Mouse (Mus musculus) adrenal gland, adult 8-10 months (tissue): ENCODE data around the gene Emc9. TPM values are rescaled to one million over a fixed set of nuclear protein-coding genes. Genes with fewer than 3 reads are reported as not detected.

Source experiments
- DNase-seq: peaks from one replicate; pipeline ENCODE4 v3.0.0; 2022
- total RNA-seq, 4 experiments: library from RNA; stranded (reverse); gene quantifications; 2 replicates each; pipeline ENCODE4 v1.2.4; 2022

The Emc9 gene
- total RNA-seq, 4 experiments from 2014 or later = 47.3 to 50.6 (median 49.7) TPM

GRCm38 (mm10) chr14:55590748-55591330 is 5.7 kb upstream of the Emc9 start, which contains the start of gene Psme2:
Gene Psme2, minus strand, starts transcription at chr14:55591113.
- DNase-seq = peak; percentile 97

DNA sequence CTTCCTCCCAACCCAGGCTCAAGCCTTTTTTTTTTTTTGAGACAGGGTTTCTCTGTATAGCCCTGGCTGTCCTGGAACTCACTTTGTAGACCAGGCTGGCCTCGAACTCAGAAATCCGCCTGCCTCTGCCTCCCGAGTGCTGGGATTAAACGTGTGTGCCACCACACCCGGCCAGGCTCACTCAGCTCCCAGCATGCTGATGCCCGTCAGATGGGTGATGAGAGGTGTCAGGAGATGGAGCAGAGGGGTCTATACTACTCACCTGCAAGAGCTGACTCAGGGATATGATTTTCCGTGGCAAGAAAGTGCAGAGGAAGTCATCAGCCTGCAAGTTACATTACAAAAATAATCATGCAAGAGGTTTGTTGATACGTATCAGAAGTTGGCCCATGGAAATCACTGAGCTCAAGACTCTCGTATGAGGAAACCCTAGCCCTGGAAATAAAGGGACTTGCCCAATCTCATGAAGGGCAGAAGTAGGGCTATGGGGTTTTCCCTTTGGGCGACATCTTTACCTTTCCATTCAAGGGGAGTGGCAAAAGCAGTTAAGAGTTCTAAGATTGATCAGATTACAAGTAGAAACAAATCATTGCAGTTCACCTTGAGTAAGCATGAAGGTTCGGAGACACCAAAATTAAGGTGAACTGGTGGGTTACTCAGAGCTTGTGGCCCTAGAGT is 4.8 kb upstream of the Emc9 start:
- DNase-seq = no peak

DNA sequence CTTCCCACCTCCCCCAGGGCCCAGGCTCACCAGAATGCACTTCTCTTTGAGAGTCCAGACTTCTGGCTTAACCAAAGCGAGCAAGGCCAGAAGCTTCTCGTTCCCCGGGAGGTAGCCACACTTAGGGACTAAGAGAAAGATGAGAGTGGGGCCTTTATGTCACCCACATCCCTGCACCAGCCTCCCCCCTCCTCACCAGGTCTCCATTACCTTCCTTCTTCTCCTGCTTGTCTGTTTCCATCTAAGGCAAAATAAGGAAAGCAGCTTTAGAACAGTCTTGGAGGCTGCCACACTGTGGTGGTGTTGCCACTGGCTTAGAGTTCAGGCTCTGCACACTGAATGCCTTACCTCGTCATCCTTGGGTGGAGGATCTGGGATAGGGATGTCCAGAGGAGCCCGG is 4.2 kb upstream of the Emc9 start:
- no peak for DNase-seq

GRCm38 (mm10) chr14:55586149-55586548 is 1.0 kb upstream of the Emc9 start:
- no peak for DNase-seq

GRCm38 (mm10) chr14:55585566-55585960 is 461 bp upstream of the Emc9 start:
- DNase-seq = no peak

GRCm38 (mm10) chr14:55584303-55584701 is 800 bp downstream of the Emc9 start:
- no peak for DNase-seq

DNA sequence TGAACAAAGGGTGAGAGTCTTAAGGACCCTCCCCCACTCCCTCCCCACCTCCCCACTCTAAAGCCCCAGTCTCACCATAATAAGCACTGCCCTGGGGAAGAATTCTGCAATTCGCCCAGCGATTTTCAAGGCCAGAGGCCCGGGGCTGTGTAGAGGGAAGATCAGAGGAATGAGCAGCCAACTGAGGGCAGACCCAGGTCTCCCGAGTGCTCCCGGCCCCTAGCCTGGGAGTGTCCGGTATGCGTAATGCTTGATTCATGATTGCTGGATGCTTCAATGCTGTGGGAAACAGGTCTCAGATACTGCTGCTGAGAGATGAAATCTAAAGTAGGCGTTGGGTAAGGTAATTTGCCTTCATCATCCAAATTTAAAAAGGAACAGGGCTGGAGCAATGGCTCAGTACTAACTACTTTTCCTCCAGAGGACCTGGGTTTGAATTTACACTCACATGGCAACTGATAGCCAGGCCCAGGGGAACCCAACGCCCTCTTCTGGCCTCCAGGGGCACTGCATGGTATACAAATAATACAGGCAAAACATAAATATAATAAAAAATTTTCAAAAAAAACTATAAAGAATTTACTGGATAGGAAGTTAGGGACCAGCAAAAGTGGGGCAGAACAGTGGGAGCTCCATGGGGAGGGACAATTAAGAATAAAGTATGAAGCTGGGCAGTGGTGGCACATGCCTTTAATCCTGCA is 3.0 kb downstream of the Emc9 start:
- no peak for DNase-seq

- no peak for DNase-seq
Measured at GRCm38 (mm10) chr14:55580731-55581130, 4.4 kb downstream of the Emc9 start.

DNA sequence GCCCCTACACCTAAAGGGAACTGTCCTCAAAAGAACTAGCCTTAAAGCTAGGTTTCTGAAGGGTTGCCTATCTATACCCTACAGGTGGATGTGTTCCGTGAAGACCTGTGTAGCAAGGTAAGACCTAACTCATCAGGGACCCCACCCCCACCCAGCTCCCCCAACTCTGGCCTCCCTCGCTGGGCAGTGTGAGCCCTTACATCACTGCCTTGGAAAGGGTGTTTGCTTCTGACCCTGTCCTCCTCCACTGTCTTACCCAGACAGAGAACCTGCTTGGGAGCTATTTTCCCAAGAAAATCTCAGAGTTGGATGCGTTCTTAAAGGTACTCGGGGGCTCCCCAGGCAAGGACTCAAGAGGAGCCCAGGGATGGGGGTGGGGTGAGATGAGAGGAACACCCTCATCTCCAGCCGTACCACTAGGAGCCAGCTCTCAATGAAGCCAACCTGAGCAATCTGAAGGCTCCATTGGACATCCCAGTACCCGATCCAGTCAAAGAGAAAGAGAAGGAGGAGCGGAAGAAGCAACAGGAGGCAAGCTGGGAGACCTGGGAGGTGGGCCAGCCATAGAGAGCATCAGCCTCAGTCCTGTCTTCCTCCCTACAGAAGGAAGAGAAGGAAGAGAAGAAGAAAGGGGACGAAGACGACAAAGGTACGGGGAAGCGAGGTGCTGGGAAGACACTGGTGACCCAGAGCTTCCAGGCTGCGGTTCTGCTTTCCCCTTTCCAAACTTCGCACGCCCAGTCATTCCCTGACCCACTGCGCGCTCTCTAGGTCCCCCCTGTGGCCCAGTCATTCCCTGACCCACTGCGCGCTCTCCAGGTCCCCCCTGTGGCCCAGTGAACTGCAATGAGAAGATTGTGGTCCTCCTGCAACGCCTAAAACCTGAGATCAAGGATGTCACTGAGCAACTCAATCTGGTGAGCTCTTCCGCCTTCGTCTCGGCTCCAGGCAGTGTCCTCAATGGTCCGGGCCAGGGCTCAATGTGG is 5.3 kb downstream of the Emc9 start:
- no peak for DNase-seq

DNA sequence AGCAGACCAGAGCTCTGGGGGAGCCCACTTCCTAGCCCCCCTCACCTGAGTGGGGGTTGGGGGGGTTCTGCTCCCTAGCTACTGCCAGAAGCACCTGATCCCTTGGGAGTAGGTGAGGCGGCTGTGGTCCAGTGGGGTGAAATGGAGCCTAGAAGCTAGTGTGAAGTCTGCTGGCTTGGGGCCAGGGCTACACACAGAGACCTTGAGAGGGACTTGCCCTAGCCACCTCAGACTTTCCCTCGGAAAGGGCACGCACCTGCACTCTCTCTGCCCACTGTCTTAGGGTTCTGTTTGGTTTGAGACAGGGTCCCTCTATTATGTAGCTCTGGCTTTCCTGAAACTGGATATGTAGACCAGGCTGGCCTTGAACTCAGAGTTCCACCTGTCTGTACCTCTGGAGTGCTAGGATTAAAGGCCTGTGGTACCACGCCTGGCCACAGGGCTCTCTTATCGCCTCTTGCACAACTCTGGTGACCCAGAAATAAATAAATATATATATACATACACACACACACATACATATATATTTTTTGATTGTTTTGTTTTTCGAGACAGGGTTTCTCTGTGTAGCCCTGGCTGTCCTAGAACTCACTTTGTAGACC is 6.3 kb downstream of the Emc9 start:
- DNase-seq = peak; percentile 81

DNA sequence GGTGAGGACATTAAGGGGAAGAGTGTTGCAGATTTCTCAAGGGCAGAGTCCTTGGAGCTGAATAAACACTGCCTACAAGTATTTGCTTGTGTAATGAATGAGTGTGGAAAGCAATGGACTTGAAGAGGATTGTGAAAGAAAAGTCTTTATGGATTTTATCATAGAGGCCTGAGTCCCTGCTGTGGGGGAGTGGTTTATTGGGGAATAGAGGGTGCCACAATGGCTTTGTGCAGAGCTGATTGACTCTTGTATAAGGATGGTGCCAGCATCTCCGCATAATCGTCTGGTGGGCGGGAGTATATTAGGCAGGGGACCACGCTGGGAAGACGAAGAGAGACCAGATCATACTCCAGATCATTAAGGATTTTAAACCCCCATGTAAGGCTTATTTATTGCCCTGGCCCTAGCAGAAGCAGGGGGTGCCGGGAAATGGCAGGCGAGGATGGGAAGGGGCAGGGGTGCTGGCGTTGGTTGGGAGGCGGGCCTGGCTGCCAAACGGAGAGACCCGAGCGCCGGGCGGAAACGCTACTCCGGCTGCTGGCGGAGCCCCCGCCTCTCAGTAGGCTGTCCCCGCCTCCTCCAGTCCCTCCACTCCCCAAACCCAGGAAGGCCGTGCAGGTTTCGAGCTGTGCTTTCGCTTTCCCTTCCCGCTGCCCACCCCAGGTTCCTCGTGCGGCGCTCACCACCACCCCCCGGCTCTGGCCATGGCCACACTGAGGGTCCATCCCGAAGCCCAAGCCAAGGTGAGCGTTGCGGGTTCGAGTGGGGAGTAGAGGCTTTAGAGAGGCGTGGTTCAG is 7.0 kb downstream of the Emc9 start, which contains the start of gene Psme1:
TSS of gene Psme1 (plus strand) at position 253 of the 797 bp plus-strand sequence.
- DNase-seq = peak; percentile 85

DNA sequence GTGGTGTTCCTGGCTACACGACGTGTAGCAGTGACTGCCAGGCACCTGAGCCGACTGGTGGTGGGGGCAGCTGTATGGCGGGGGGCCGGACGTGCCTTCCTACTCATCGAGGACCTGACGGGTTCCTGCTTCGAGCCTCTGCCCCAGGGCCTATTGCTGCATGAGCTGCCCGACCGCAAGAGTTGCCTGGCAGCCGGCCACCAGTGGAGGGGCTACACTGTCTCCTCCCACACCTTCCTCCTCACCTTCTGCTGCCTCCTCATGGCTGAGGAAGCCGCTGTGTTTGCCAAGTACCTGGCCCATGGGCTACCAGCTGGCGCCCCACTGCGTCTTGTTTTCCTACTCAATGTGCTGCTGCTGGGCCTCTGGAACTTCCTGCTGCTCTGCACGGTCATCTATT is 8.7 kb downstream of the Emc9 start:
- DNase-seq = no peak

DNA sequence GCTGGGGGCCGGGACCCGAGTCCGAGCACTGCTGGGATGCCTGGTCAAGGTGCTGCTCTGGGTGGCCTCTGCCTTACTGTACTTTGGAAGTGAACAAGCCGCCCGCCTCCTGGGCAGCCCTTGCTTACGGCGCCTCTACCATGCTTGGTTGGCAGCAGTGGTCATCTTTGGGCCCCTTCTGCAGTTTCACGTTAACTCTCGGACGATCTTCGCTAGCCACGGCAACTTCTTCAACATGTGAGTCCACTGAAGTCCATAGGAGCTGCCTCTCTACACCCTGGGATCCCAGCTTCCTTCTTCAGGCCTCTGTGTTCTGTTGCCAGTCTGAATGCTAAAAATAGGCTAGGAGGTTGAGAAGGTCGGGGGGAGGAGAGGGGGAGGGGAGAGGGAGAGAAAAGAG is 9.4 kb downstream of the Emc9 start:
- no peak for DNase-seq

- no peak for DNase-seq
Measured at GRCm38 (mm10) chr14:55575302-55575701, 9.8 kb downstream of the Emc9 start, which contains the start of gene Fitm1. Gene Fitm1, plus strand, starts transcription at chr14:55575617.

- no peak for DNase-seq
Measured at GRCm38 (mm10) chr14:55571760-55572159, 13.3 kb downstream of the Emc9 start.

DNA sequence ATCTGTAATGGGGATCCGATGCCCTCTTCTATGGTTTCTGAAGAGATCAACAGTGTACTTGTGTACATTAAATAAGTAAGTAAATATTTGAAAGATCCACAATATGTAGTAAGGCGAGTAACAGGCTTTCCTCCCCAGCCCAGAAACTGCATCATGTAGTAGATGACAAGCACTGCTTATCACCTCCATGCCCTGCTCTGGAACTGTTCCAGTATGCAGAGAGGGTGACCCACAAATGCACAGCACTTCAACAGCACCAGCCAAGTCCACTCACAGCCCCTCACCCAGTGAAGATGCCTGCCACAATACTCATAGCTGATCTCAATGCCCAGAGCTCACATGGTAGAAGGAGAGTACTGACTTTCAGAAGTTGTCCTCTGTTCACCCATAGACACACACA is 14.5 kb downstream of the Emc9 start:
- DNase-seq = no peak

- DNase-seq = no peak
Measured at GRCm38 (mm10) chr14:55567496-55567895, 17.6 kb downstream of the Emc9 start.

GRCm38 (mm10) chr14:55565748-55566147 is 19.4 kb downstream of the Emc9 start:
- no peak for DNase-seq

DNA sequence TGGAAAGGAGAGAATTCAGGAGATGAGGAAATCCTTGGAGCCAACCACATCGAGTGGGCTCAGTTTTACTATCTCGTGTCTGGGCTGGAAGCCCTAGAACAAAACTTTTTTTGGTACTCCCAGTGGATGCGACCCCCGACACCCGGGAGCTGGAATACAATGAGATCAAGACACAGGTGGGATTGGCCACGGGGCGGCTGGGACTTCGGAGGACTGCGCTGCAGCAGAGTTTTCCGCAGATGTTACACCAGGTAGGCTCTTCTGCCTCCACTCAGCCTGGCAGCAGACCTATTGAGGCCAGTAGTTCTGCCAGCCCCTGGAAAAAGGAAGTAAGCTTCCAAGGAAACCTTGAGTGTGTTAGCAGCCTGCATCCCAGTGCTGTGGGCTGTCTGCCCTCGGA is 21.9 kb downstream of the Emc9 start:
- DNase-seq = no peak

DNA sequence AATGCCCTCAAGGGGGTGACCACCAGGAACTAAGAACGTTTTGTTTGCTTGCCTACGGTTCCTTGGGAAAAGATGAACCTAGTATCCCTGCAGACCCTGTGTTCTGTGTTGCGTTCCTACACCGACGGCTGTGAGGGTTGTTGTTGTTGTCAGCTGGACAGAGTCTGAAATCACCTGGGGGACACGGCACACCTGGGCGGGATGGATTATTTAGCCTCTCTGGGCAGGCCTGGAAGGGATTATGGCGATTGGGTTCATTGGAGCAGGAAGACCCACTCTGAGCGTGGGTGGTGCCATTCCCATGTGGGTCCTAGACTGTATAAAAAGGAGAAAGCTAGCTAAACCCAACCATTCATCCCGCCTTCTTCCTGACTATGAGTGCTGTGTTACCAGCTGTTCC is 23.2 kb downstream of the Emc9 start:
- no peak for DNase-seq
